Mouse (Mus musculus) liver, embryonic 14.5 days (tissue): ENCODE data around the gene 4930442H23Rik. TPM values are rescaled to one million over a fixed set of nuclear protein-coding genes. Genes with fewer than 3 reads are reported as not detected.
A peak's percentile ranks its signal among the peaks of the same experiment; 100 is the strongest.
"Not testable (repeated sequence)": the region's sequence is repeated elsewhere in the genome, so short reads cannot be mapped to it uniquely, and the experiment has no call there.

Source experiments
- ATAC-seq: fragments of 200-750 bp; cut with Nextera tagmentation; 2 replicates; pipeline ENCODE4 v1.8.0; 2017; ENCODE audit warnings: moderate number of reproducible peaks, mild to moderate bottlenecking, moderate library complexity; ENCODE audit not compliant: insufficient read depth
- DNase-seq, 3 experiments: peaks; one replicate each; pipeline ENCODE4 v3.0.0-alpha.2; 2012 to 2013; ENCODE audit warnings: low read depth in 3 of 3, low spot score in 3 of 3
- H3K27ac ChIP-seq: fragments of 300-500 bp; sonication (generic); 2 replicates; pipeline ENCODE4 v1.5.1; 2014; ENCODE audit warnings: moderate library complexity, mild to moderate bottlenecking, control low read depth, inconsistent platforms
- H3K27me3 ChIP-seq: fragments of 300-500 bp; sonication (generic); 2 replicates; pipeline ENCODE4 v1.6.1; 2014; ENCODE audit warnings: mild to moderate bottlenecking, low read length, moderate library complexity; ENCODE audit not compliant: control insufficient read depth, insufficient read depth
- H3K36me3 ChIP-seq: fragments of 300-500 bp; sonication (generic); replicated peaks from 2 replicates; pipeline ENCODE4 v1.6.1; 2014; ENCODE audit warnings: low read depth; ENCODE audit not compliant: control insufficient read depth, insufficient read depth
- H3K4me1 ChIP-seq, 2 experiments: fragments of 200-500 bp in 1 of 2; fragments of 300-500 bp in 1 of 2; sonication (generic) in 1 of 2; replicated peaks; 2 replicates each; pipeline ENCODE4 v1.6.1; 2012 to 2014; ENCODE audit warnings: antibody characterized with exemption in 1 of 2, inconsistent platforms in 1 of 2, low read length in 1 of 2; ENCODE audit not compliant: control insufficient read depth in 2 of 2, insufficient read depth in 2 of 2
- H3K4me2 ChIP-seq: fragments of 300-500 bp; sonication (generic); 2 replicates; pipeline ENCODE4 v1.6.1; 2014; ENCODE audit warnings: low read depth, mild to moderate bottlenecking, control low read depth, moderate library complexity
- H3K4me3 ChIP-seq, 2 experiments: fragments of 200-500 bp in 1 of 2; fragments of 300-500 bp in 1 of 2; sonication (generic) in 1 of 2; 2 replicates each; pipeline ENCODE4 v1.5.1; 2012 to 2014; ENCODE audit warnings: low read depth in 2 of 2, low read length in 2 of 2, mild to moderate bottlenecking in 2 of 2, control low read depth in 1 of 2, inconsistent platforms in 1 of 2, moderate library complexity in 1 of 2; ENCODE audit not compliant: insufficient read depth in 1 of 2
- H3K9ac ChIP-seq: fragments of 300-500 bp; sonication (generic); replicated peaks from 2 replicates; pipeline ENCODE4 v1.6.1; 2014; ENCODE audit warnings: mild to moderate bottlenecking, control low read depth, moderate library complexity
- H3K9me3 ChIP-seq: fragments of 300-500 bp; sonication (generic); 2 replicates; pipeline ENCODE4 v1.6.1; 2016; ENCODE audit warnings: low read length, mixed read lengths; ENCODE audit not compliant: control insufficient read depth
- CTCF ChIP-seq: IDR thresholded peaks from 2 replicates; pipeline ENCODE4 v1.5.1; 2016; ENCODE audit warnings: antibody characterized with exemption, low read depth, control low read depth
- EP300 ChIP-seq: IDR thresholded peaks from 2 replicates; pipeline ENCODE4 v1.6.1; 2016; ENCODE audit warnings: antibody characterized with exemption, low read depth
- WGBS: fragments of 180-500 bp; shearing (Covaris S2); extraction: QIAGEN DNeasy Blood & Tissue Kit; methylation state at CpG from one replicate; pipeline ENCODE4 v1.1.7; 2014; ENCODE audit not compliant: insufficient replicate concordance; 5-methylcytosine and 5-hydroxymethylcytosine counted together
- polyA plus RNA-seq, 2 experiments: library from polyadenylated mRNA; depleted of rRNA in 1 of 2; stranded (reverse) in 1 of 2; unstranded in 1 of 2; fragments of >200 nt; fragmentation: Nextera tagmentation in 1 of 2; extraction: Ambion mirVana in 1 of 2; gene quantifications; 2 replicates each; pipeline versions ENCODE4 v1.2.1 to v1.2.3; 2012 to 2014

The 4930442H23Rik gene
- polyA plus RNA-seq, 2 experiments, result not detected

DNA sequence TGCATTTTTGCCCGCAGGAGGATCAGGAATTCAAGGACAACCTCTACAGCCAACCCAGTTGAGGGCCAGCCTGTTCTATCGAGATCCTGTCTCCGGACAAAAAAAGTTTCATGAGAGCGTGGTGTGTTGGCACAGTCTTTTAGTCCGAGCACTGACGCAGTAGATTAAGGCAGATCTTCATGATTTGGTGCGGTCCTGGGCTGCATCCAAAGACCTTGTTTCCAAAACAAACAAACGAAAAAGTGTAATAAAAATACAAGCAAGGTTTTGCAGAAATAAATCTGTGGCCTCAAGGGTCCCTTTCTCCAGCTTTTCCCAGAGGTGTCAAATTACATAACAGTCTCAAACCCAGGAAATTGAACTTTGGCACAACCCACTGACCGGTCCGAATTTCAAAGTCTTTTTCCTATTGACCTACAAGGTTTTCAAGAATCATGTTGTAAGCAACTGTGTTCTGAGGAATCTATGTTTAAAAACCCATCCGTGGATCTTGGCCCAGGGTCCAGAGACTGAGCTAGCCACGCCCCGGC, 7.6 kb downstream of the 4930442H23Rik start:
- Histone ChIP-seq H3K9ac (peak overlapping the region; percentile 28; the same call in 1 of the 2 replicates), H3K27ac (peak overlapping the region; percentile 28), H3K27me3 (no peaks in the 10 kb centered on the region), H3K36me3 (peaks cover 40% of the 10 kb centered on the region), H3K4me1 (peaks cover 5 to 19% of the 10 kb centered on the region in 2 experiments), H3K9me3 (no peaks in the 10 kb centered on the region), H3K4me3 (peak overlapping the region; percentile 27 to 95), H3K4me2 (peak overlapping the region; percentile 89)
- DNase-seq, result no peak
- WGBS, result 14% methylated on average over 13 of the region's 13 CpGs
- peak; percentile 3; the same call in 1 of the 2 replicates for ATAC-seq
- TF ChIP-seq CTCF (no peak), EP300 (no peak)

DNA sequence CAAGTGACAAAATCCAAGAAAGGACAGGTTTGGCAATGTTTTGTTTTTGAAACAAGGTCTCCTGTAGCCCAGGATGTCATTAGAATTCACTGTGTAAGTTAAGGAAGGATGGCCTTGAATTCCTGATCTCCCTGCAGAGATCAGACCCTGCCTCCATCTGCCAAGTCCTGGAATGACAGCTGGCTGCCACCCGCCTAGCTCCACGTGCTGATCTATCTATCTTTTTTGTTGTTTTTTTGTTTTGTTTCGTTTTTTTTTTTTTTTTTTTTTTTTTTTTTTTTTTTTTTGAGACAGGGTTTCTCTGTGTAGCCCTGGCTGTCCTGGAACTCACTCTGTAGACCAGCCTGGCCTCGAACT, 8.3 kb downstream of the 4930442H23Rik start:
- not testable (repeated sequence) for ATAC-seq, DNase-seq, H3K9me3 ChIP-seq, H3K27me3 ChIP-seq, H3K9ac ChIP-seq
- Histone ChIP-seq H3K4me2 (peak overlapping the region; percentile 89), H3K36me3 (peaks cover 33% of the 10 kb centered on the region), H3K4me1 (peaks cover 5 to 19% of the 10 kb centered on the region in 2 experiments), H3K27ac (peak overlapping the region; percentile 59), H3K4me3 (peak overlapping the region in 1 of 2 experiments; percentile 34; a peak in 1 of 4 replicates)
- WGBS, result 7% methylated on average over 4 of the region's 4 CpGs

DNA sequence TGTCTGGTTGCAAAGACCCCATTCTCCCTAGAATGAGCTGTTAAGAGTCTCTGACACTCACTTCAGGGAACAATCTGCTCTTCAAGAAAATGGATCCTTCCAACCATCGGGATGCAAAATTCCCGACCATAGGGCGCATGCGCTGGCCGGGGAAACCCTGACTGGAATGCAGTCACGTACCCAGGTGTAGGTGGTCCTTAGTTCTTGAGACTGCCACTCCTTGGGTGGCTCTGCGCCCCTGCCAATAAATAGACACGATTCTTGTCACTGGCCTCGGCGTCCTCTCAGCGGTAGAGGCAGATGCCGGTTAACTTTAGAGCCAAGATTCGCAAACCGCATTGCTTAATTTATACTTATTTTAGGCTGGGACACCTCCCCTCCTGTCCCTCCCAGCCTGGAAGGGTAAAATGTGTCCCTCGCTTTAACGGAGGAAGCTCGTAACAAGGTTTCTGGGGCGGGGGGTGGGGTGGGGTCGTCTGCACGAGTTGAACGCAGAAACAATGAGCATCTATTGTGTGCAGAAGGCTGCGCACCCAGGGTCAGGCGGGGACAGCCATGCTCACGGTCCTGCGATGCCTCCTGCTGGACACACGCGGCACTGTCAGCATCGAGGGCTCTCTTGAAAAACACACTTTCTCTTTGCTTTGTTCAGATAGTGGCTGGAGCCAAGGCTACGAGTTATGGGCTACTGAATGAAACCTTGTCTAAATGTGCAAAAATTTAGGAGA, 8.9 kb downstream of the 4930442H23Rik start:
- WGBS, result 11% methylated on average over 29 of the region's 29 CpGs
- DNase-seq (peak; percentile 67 to 73 (median 71)), ATAC-seq (peak; percentile 27)
- TF ChIP-seq EP300 (no peak), CTCF (peak; percentile 99)
- no peak overlapping the region; the same call in 1 of the 2 replicates for H3K9ac ChIP-seq
- H3K9me3 ChIP-seq, result no peaks in the 10 kb centered on the region
- peak overlapping the region; percentile 89 for H3K4me2 ChIP-seq
- no peaks in the 10 kb centered on the region for H3K27me3 ChIP-seq
- H3K36me3 ChIP-seq, result peaks cover 28% of the 10 kb centered on the region
- peaks cover 5 to 19% of the 10 kb centered on the region in 2 experiments for H3K4me1 ChIP-seq
- H3K4me3 ChIP-seq, result peak overlapping the region in 1 of 2 experiments; percentile 34; a peak in 1 of 4 replicates
- peak overlapping the region; percentile 59 for H3K27ac ChIP-seq

DNA sequence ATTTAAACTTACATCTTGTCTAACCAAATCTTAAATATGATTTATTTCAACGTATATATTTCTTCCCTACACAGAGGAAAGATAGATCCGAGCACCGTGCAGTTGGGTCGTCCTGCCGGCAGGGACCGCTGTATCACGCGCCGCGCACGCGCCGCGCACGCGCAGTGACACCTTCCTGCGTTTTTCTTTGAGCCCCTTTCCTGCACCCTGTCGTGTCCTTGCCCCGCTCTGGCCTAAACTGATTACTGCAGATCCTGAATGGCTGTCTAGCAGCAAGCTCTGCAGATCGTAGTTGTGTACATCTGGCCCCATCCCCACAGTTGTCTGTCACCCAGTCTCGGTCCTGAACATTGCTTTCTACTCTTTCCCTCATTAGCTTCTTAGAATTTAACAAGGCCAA, 10.5 kb downstream of the 4930442H23Rik start:
- H3K27ac ChIP-seq, result peak overlapping the region; percentile 43
- peak; percentile 63 to 66 (median 65) for DNase-seq
- H3K9me3 ChIP-seq, result no peaks in the 10 kb centered on the region
- TF ChIP-seq CTCF, result peak; percentile 96
- TF ChIP-seq EP300, result no peak
- peak overlapping the region; percentile 17 to 25; a peak in 2 of 4 replicates for H3K4me3 ChIP-seq
- ATAC-seq, result peak; percentile 14
- WGBS, result 6% methylated on average over 21 of the region's 21 CpGs
- peaks cover 11% of the 10 kb centered on the region for H3K36me3 ChIP-seq
- no peaks in the 10 kb centered on the region for H3K27me3 ChIP-seq
- H3K9ac ChIP-seq, result peak overlapping the region; percentile 38
- peak overlapping the region; percentile 60 for H3K4me2 ChIP-seq
- peaks cover 9 to 26% of the 10 kb centered on the region in 2 experiments for H3K4me1 ChIP-seq

DNA sequence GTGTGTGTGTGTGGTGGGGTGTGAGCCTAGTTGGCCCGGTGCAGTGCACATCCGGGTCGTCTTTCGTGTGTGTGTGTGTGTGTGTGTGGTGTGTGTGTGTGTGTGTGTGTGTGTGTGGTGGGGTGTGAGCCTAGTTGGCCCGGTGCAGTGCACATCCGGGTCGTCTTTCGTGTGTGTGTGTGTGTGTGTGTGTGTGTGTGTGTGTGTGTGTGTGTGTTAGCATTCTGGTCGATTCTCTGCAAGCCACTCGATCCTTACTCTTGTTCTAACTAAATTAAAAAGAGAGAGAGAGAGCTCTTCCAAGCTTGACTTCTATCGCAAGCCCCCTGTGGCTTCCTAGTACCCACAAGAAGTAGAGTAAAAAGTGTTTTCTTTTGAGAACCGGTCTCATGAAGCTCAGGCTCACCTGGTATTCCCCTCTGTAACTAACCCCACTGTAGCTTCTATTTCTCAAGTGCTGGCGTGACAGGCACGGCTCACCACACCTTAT, 14.2 kb downstream of the 4930442H23Rik start:
- not testable (repeated sequence) for H3K4me3 ChIP-seq, ATAC-seq, DNase-seq, H3K9me3 ChIP-seq, H3K27me3 ChIP-seq, H3K9ac ChIP-seq, H3K36me3 ChIP-seq
- peak overlapping the region; percentile 41; the same call in 1 of the 2 replicates for H3K27ac ChIP-seq
- H3K4me2 ChIP-seq, result peak overlapping the region; percentile 99
- 11% methylated on average over 14 of the region's 14 CpGs for WGBS
- peaks cover 6 to 18% of the 10 kb centered on the region in 2 experiments for H3K4me1 ChIP-seq
